Mouse (Mus musculus) testis, adult 2 months (tissue): ENCODE data around the gene Parp9.

Experiments used
- CTCF ChIP-seq: fragments of 200-500 bp; IDR thresholded peaks from 2 replicates; pipeline ENCODE4 v1.5.1; 2012; ENCODE audit warnings: low read depth, mild to moderate bottlenecking, inconsistent platforms, low read length, moderate library complexity; ENCODE audit not compliant: control insufficient read depth, insufficient read depth, insufficient replicate concordance
- POLR2A ChIP-seq: fragments of 200-500 bp; IDR thresholded peaks from 2 replicates; pipeline ENCODE4 v1.6.1; 2012; ENCODE audit warnings: low read depth, mild to moderate bottlenecking, inconsistent platforms, low read length, moderate library complexity; ENCODE audit not compliant: control insufficient read depth

DNA sequence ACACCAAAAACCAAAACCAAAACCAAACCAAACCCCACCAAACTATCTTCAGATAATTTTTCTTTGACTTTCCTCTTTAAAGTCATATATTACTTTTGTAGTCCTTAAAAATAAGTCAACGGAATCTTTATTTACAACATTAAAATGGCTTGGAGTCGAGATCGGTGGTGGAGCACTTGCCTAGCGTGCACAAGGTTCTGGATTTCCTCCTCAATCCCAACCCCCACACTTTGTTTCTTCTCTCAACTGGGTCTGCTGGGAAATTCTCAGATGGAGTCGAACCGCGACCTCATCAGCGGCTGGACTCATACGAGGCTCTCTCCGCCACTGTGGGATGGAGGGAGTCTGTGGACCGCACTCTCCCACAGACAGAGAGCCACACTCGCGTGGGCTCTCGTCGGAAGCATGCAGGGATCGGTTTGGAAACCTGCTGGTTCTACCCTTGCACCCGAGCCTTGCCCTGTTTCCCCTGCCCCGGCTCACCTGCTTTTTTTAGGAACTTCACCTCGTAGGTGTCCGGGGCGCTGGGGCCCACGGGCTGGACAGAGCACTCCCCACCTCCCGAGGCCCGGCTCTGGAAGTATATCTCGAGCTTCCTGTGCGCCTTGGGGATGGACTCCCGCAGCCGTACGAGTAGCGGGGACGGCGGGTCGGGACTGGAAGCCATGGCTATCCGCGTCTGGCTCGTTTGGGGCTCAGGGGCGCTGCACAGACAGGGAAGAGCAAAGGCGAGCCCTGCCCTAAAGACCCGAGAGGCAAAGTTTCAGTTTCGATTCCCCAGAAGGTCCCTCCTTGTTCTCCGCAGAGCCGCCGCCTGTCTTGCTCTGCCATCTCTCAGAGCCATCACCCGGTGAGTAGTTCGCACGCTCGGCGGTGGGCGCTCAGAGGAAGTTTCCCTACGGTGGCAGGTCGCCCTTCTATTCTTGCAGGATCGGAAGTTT, at the start of gene Parp9, which contains the start of gene Dtx3l:
- TF ChIP-seq POLR2A (peak; percentile 27; the same call in 1 of the 2 replicates), CTCF (no peak)
